In the genomic region with DNA sequence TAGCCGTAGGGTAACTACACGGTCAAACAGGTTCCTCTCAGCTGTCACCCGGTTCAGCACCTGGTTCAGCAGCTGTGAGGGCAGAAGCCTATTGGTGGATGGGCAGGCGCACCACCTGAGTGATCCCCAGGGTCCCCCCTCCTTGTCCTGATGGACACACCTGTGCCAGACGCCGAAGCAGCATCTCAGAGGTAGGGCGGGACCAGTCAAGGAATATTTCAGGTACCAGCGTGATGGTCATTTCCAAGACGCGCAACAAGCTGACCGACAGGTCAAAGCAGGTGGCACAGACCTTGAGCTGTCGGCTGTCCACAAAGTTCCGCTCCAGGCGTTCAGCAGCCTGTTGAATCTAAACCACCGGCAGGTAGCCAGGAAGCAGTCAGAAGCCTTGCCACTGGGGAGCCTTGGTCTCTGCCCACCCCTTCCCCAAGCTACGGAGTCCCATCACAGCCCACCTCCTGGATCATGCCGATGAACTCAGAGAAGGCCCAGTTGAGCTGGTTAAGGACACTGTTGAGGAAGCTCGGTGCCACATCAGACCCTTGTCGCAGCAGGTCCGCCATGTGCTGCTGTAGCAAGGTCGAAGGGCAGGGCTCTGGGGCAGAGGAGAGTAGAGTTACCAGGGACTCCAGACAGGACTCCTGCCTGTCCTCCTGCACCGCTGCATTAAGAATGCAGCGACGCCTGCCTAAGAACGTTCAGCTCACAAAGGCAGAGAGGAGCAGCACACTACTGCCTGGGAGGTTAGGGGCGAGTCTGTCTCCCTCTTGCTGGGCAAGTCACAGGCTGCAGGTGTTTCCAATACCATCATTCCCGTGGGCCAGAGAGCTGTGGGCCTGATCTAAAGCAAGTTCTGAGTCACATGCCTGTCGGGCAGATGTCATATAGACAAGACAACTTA, we compare ENCODE assay signal across 22 mouse cellular contexts. TPM values are rescaled to one million over a fixed set of nuclear protein-coding genes. Genes with fewer than 3 reads are reported as not detected.
DNase-seq lines count a peak whose midpoint lies in the region; ATAC-seq and TF ChIP-seq lines count a peak whose summit lies in the region.
"Had no signal": no experiment of that assay in that cellular context is flagged by ENCODE, and none has a peak within 500 bp of the region (broad histone marks: within the 10 kb centered on the region; RNA-seq: fewer than 3 reads in every experiment).

No protein-coding gene starts in this region.

- TF ChIP-seq EP300 in liver, postnatal 0 days (IDR thresholded peaks at IDR 0.05; ENCODE audit: low read depth): no peak

- H3K36me3 ChIP-seq in liver, adult 2 months (ENCODE audit: control insufficient read depth, insufficient read depth, low read length): peaks cover 5% of the 10 kb centered on the region; the same call in 1 of the 2 replicates
- peaks cover 90% of the 10 kb centered on the region for H3K36me3 ChIP-seq in liver, postnatal 0 days (replicated peaks; ENCODE audit: insufficient read depth, low read length)

- TF ChIP-seq CTCF in liver, adult 2 months (IDR thresholded peaks at IDR 0.05; ENCODE audit: low read depth, low read length): no peak
- TF ChIP-seq CTCF in liver, postnatal 0 days (IDR thresholded peaks at IDR 0.05; ENCODE audit: low read depth): no peak

- H3K9ac ChIP-seq in liver, adult 2 months (ENCODE audit: low read depth, low read length): no peak overlapping the region
- H3K9ac ChIP-seq in liver, postnatal 0 days (replicated peaks): no peak overlapping the region
- H3K9ac ChIP-seq: embryonic facial prominence, embryonic 12.5 days; hindbrain, embryonic 13.5 days; kidney, embryonic 15.5 days; limb, embryonic 13.5 days; liver, embryonic 13.5 days; lung, embryonic 14.5 days had no signal

- no peaks in the 10 kb centered on the region for H3K9me3 ChIP-seq in liver, postnatal 0 days (ENCODE audit: low read length)
- H3K9me3 ChIP-seq: embryonic facial prominence, embryonic 12.5 days; hindbrain, embryonic 13.5 days; kidney, embryonic 15.5 days; limb, embryonic 13.5 days; liver, embryonic 13.5 days had no signal

- H3K27ac ChIP-seq in liver, adult 2 months (replicated peaks; ENCODE audit: insufficient read depth, low read depth, low read length): peak overlapping the region; percentile 61
- H3K27ac ChIP-seq in liver, postnatal 0 days (ENCODE audit: low read depth): no peak overlapping the region
- H3K27ac ChIP-seq in brown adipose tissue, adult 24 weeks (replicated peaks; ENCODE audit: low read depth, low read length): peak overlapping the region; percentile 64
- H3K27ac ChIP-seq: embryonic facial prominence, embryonic 12.5 days; hindbrain, embryonic 13.5 days; kidney, embryonic 15.5 days; limb, embryonic 13.5 days; liver, embryonic 13.5 days had no signal

- H3K4me3 ChIP-seq in liver, adult 2 months (ENCODE audit: insufficient read depth, low read depth, low read length): no peak overlapping the region
- H3K4me3 ChIP-seq in liver, postnatal 0 days (ENCODE audit: low read depth, low read length): no peak overlapping the region
- H3K4me3 ChIP-seq in brown adipose tissue, adult 24 weeks (ENCODE audit: insufficient read depth, low read depth, low read length): no peak overlapping the region
- H3K4me3 ChIP-seq: embryonic facial prominence, embryonic 12.5 days; erythroblast, embryonic 14.5 days; hindbrain, embryonic 13.5 days; kidney, embryonic 15.5 days; limb, embryonic 13.5 days; liver, embryonic 13.5 days had no signal

- peak; percentile 6 to 15 for DNase-seq in cerebellum, adult 18-20 months
- no peak for DNase-seq in cerebellum, postnatal 14 days
- peak; percentile 22 for DNase-seq in gastrocnemius, postnatal 25 days
- DNase-seq in gastrocnemius, postnatal 10 days: no peak
- no peak for DNase-seq in liver, adult 2 months (ENCODE audit: extremely low read depth, low read depth, low spot score)
- DNase-seq in liver, postnatal 0 days: no peak
- no peak for DNase-seq in right cerebral cortex, postnatal 4 days
- DNase-seq: kidney, adult 11 months; layer of hippocampus, adult 9-11 months; liver, embryonic 13.5 days; lung, embryonic 14.5 days; midbrain, embryonic 14.5 days; thymus, adult 18-20 months had no signal

- ATAC-seq in liver, postnatal 0 days: no peak
- ATAC-seq: forebrain, embryonic 14.5 days had no signal

- H3K79me2 ChIP-seq in liver, adult 2 months (ENCODE audit: control insufficient read depth, insufficient read depth, low read length): no peaks in the 10 kb centered on the region

- TF ChIP-seq POLR2A in liver, adult 2 months (IDR thresholded peaks at IDR 0.05; ENCODE audit: extremely low read depth, insufficient read depth, low read length): no peak

- 78% methylated on average over 28 of the region's 28 CpGs for WGBS in liver, adult 2 months
- 91% methylated on average over 28 of the region's 28 CpGs for WGBS in liver, postnatal 0 days (ENCODE audit: insufficient replicate concordance)

- H3K27me3 ChIP-seq in liver, adult 2 months (ENCODE audit: control insufficient read depth, insufficient read depth, low read length): no peaks in the 10 kb centered on the region
- no peaks in the 10 kb centered on the region for H3K27me3 ChIP-seq in liver, postnatal 0 days (ENCODE audit: insufficient read depth, low read length)
- H3K27me3 ChIP-seq: embryonic facial prominence, embryonic 12.5 days; hindbrain, embryonic 13.5 days; kidney, embryonic 15.5 days; limb, embryonic 13.5 days; liver, embryonic 13.5 days had no signal

- peaks cover 26% of the 10 kb centered on the region for H3K4me1 ChIP-seq in liver, adult 2 months (ENCODE audit: control insufficient read depth, insufficient read depth, low read length)
- peaks cover 4% of the 10 kb centered on the region; the same call in 1 of the 2 replicates for H3K4me1 ChIP-seq in liver, postnatal 0 days (ENCODE audit: insufficient read depth)
- peaks cover 13% of the 10 kb centered on the region for H3K4me1 ChIP-seq in brown adipose tissue, adult 24 weeks (ENCODE audit: control insufficient read depth, insufficient read depth, insufficient read length, low read length)

- H3K4me2 ChIP-seq in liver, postnatal 0 days (ENCODE audit: low read depth, low read length): no peak overlapping the region
- H3K4me2 ChIP-seq: embryonic facial prominence, embryonic 12.5 days; hindbrain, embryonic 13.5 days; kidney, embryonic 15.5 days; limb, embryonic 13.5 days; liver, embryonic 13.5 days; lung, embryonic 14.5 days had no signal

RNA-seq across cellular contexts. Expression of a gene that starts 3.7 kb away (rescaled TPM):
- 1 to 10 TPM; 1.9 to 2.4 TPM for total RNA-seq in gastrocnemius, postnatal 25 days (2021)
- total RNA-seq in gastrocnemius, postnatal 10 days (2021): 1 to 10 TPM; 2.6 to 3.6 TPM
- total RNA-seq in liver, adult 2 months (2014; rRNA removed): 0.37 and 0.47 TPM in 2 replicates
- polyA plus RNA-seq in liver, adult 2 months (2012; rRNA removed): 1.2 and 2.8 TPM in 2 replicates
- 0.59 and 0.86 TPM in 2 replicates for polyA plus RNA-seq in liver, postnatal 0 days (2015; fragmentation: Nextera tagmentation; extraction: Ambion mirVana)
- 0.40 and 0.88 TPM in 2 replicates for polyA plus RNA-seq in brown adipose tissue, adult 24 weeks (2012; ENCODE audit: insufficient read depth, insufficient read length, missing spikeins)

RNA-seq across cellular contexts. Expression of a gene that starts 7.6 kb away (rescaled TPM):
- 1 to 10 TPM; 6.0 to 6.2 TPM for total RNA-seq in gastrocnemius, postnatal 25 days (2021)
- 10 to 100 TPM in 1 of 2 experiments, 1 to 10 TPM in 1; 8.6 to 10.6 TPM for total RNA-seq in gastrocnemius, postnatal 10 days (2021)
- total RNA-seq in liver, adult 2 months (2014; rRNA removed): 14.0 and 54.7 TPM in 2 replicates
- polyA plus RNA-seq in liver, adult 2 months (2012; rRNA removed): 16.5 and 21.4 TPM in 2 replicates
- polyA plus RNA-seq in liver, postnatal 0 days (2015; fragmentation: Nextera tagmentation; extraction: Ambion mirVana): 12.2 and 12.6 TPM in 2 replicates
- 8.2 and 11.1 TPM in 2 replicates for polyA plus RNA-seq in brown adipose tissue, adult 24 weeks (2012; ENCODE audit: insufficient read depth, insufficient read length, missing spikeins)

RNA-seq across cellular contexts. Expression of a gene that starts 23.6 kb away (rescaled TPM):
- not detected for total RNA-seq in gastrocnemius, postnatal 25 days (2021)
- total RNA-seq in gastrocnemius, postnatal 10 days (2021): under 1 TPM in 1 of 2 experiments, not detected in 1; 0.11 TPM
- total RNA-seq in liver, adult 2 months (2014; rRNA removed): 143 and 177 TPM in 2 replicates
- 203 and 264 TPM in 2 replicates for polyA plus RNA-seq in liver, adult 2 months (2012; rRNA removed)
- 81.4 and 93.0 TPM in 2 replicates for polyA plus RNA-seq in liver, postnatal 0 days (2015; fragmentation: Nextera tagmentation; extraction: Ambion mirVana)
- polyA plus RNA-seq in brown adipose tissue, adult 24 weeks (2012; ENCODE audit: insufficient read depth, insufficient read length, missing spikeins): not detected in 2 replicates
- total RNA-seq: left cerebral cortex, adult 18-20 months; left cerebral cortex, postnatal 25 days had no signal
- polyA plus RNA-seq: forebrain, embryonic 14.5 days; hindbrain, embryonic 13.5 days; midbrain, embryonic 14.5 days had no signal

RNA-seq across cellular contexts. Expression of a gene that starts 26.5 kb away (rescaled TPM):
- total RNA-seq in gastrocnemius, postnatal 25 days (2021): 100 to 1,000 TPM; 163 to 169 TPM
- 100 to 1,000 TPM; 153 to 172 TPM for total RNA-seq in gastrocnemius, postnatal 10 days (2021)
- total RNA-seq in liver, adult 2 months (2014; rRNA removed): 19.6 and 29.6 TPM in 2 replicates
- 79.8 and 97.5 TPM in 2 replicates for polyA plus RNA-seq in liver, adult 2 months (2012; rRNA removed)
- polyA plus RNA-seq in liver, postnatal 0 days (2015; fragmentation: Nextera tagmentation; extraction: Ambion mirVana): 45.2 and 50.1 TPM in 2 replicates
- 40.0 TPM in 2 replicates for polyA plus RNA-seq in brown adipose tissue, adult 24 weeks (2012; ENCODE audit: insufficient read depth, insufficient read length, missing spikeins)

RNA-seq across cellular contexts. Expression of a gene that starts 37.8 kb away (rescaled TPM):
- 10 to 100 TPM; 32.9 to 34.4 TPM for total RNA-seq in gastrocnemius, postnatal 25 days (2021)
- 10 to 100 TPM; 33.9 to 36.6 TPM for total RNA-seq in gastrocnemius, postnatal 10 days (2021)
- total RNA-seq in liver, adult 2 months (2014; rRNA removed): 53.3 and 54.3 TPM in 2 replicates
- polyA plus RNA-seq in liver, adult 2 months (2012; rRNA removed): 89.0 and 116 TPM in 2 replicates
- polyA plus RNA-seq in liver, postnatal 0 days (2015; fragmentation: Nextera tagmentation; extraction: Ambion mirVana): 67.7 and 75.2 TPM in 2 replicates
- polyA plus RNA-seq in brown adipose tissue, adult 24 weeks (2012; ENCODE audit: insufficient read depth, insufficient read length, missing spikeins): 41.1 and 58.6 TPM in 2 replicates

Comparison
In these comparisons a context has a peak if more than half of its experiments do, and no peak if none do; other contexts are left out.
1. DNase-seq: peak in cerebellum, adult 18-20 months (2 of 2) and gastrocnemius, postnatal 25 days (single experiment); none in cerebellum, postnatal 14 days (0 of 2), gastrocnemius, postnatal 10 days (single experiment), liver, adult 2 months (single experiment), liver, postnatal 0 days (single experiment) and right cerebral cortex, postnatal 4 days (single experiment).
2. RNA of a gene that starts 23.6 kb away (total RNA-seq): 143 to 177 TPM in liver, adult 2 months; 0.11 TPM in gastrocnemius, postnatal 10 days and not detected in gastrocnemius, postnatal 25 days; every median in the first group is over 100 times any median in the second.